Mouse (Mus musculus) limb, embryonic 11.5 days (tissue): ENCODE results near the gene Laptm5. TPM values are rescaled to one million over a fixed set of nuclear protein-coding genes. Genes with fewer than 3 reads are reported as not detected.
A peak's percentile ranks its signal among the peaks of the same experiment; 100 is the strongest.

Experiments used
- ATAC-seq: fragments of 200-750 bp; cut with Nextera tagmentation; 2 replicates; pipeline ENCODE4 v1.8.0; 2017; ENCODE audit warnings: low read depth; ENCODE audit not compliant: insufficient number of reproducible peaks, low FRiP score, low TSS enrichment
- DNase-seq: peaks from one replicate; pipeline ENCODE4 v3.0.0-alpha.2; 2015; ENCODE audit warnings: low spot score
- H3K27ac ChIP-seq: fragments of 300-500 bp; sonication (generic); replicated peaks from 2 replicates; pipeline ENCODE4 v1.5.1; 2014; ENCODE audit warnings: low read depth, mild to moderate bottlenecking, low read length
- H3K27me3 ChIP-seq: fragments of 300-500 bp; sonication (generic); 2 replicates; pipeline ENCODE4 v1.6.1; 2014; ENCODE audit warnings: mild to moderate bottlenecking, low read length, mixed read lengths; ENCODE audit not compliant: control insufficient read depth, insufficient read depth
- H3K36me3 ChIP-seq: fragments of 300-500 bp; sonication (generic); 2 replicates; pipeline ENCODE4 v1.6.1; 2014; ENCODE audit warnings: mild to moderate bottlenecking, low read length, moderate library complexity, mixed read lengths; ENCODE audit not compliant: control insufficient read depth, insufficient read depth
- H3K4me1 ChIP-seq: fragments of 300-500 bp; sonication (generic); 2 replicates; pipeline ENCODE4 v1.6.1; 2014; ENCODE audit warnings: low read length, mixed read lengths; ENCODE audit not compliant: control insufficient read depth, insufficient read depth
- H3K4me2 ChIP-seq: fragments of 300-500 bp; sonication (generic); 2 replicates; pipeline ENCODE4 v1.6.1; 2014; ENCODE audit warnings: low read depth, mild to moderate bottlenecking, moderate library complexity; ENCODE audit not compliant: severe bottlenecking
- H3K4me3 ChIP-seq: fragments of 300-500 bp; sonication (generic); 2 replicates; pipeline ENCODE4 v1.5.1; 2014; ENCODE audit warnings: low read depth, low read length
- H3K9ac ChIP-seq: fragments of 300-500 bp; sonication (generic); 2 replicates; pipeline ENCODE4 v1.6.1; 2014; ENCODE audit warnings: mild to moderate bottlenecking, low read length
- H3K9me3 ChIP-seq: fragments of 300-500 bp; sonication (generic); 2 replicates; pipeline ENCODE4 v1.6.1; 2016; ENCODE audit warnings: low read length; ENCODE audit not compliant: control insufficient read depth
- WGBS: fragments of 180-500 bp; shearing (Covaris S2); extraction: QIAGEN DNeasy Blood & Tissue Kit; methylation state at CpG from one replicate; pipeline ENCODE4 v1.1.7; 2014; 5-methylcytosine and 5-hydroxymethylcytosine counted together
- polyA plus RNA-seq: library from polyadenylated mRNA; unstranded; fragments of >200 nt; fragmentation: Nextera tagmentation; extraction: Ambion mirVana; gene quantifications from 2 replicates; pipeline ENCODE4 v1.2.1, GENCODE M21; 2014

Laptm5 gene
- polyA plus RNA-seq: 18.7 and 18.8 TPM in 2 replicates

GRCm38 (mm10) chr4:130913077-130913476 lies at the start of gene Laptm5:
TSS of gene Laptm5 (plus strand) at chr4:130913125.
- Histone ChIP-seq H3K27me3 (no peaks in the 10 kb centered on the region), H3K9me3 (no peaks in the 10 kb centered on the region), H3K27ac (no peak within 1 kb of the TSS), H3K36me3 (no peaks in the 10 kb centered on the region), H3K9ac (peak within 1 kb of the TSS; percentile 24; the same call in 1 of the 2 replicates), H3K4me1 (0 out of 2 replicates have a peak, but pooled peaks cover 7% of the 10 kb centered on the region), H3K4me2 (no peak within 1 kb of the TSS), H3K4me3 (no peak within 1 kb of the TSS)
- DNase-seq (no peak), ATAC-seq (no peak)
- 64% methylated on average over 11 of the region's 11 CpGs for WGBS

DNA sequence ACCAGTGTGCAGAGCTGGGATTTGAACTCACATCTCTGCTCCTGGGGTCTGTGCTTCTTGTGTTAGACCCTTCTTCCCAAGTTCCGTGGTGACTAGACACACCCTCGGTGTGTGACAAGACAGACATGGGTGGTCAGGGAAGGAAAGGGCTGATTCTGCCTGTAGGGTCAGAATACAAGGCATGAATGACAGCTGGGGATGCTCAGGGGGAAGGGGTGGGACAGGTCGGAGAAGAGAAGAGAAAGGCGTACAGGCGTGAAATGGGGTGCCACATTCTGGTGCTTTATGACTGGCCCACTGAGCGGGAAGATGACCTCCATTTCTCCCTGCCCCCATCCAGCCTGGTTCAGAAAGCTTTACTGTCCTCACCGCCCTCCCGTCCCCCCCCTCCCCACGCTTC lies 47.5 kb upstream of the Laptm5 start:
- H3K27ac ChIP-seq: no peak overlapping the region
- H3K36me3 ChIP-seq: no peaks in the 10 kb centered on the region
- DNase-seq: no peak
- no peak overlapping the region for H3K4me3 ChIP-seq
- no peak overlapping the region for H3K9ac ChIP-seq
- H3K4me1 ChIP-seq: peaks cover 16% of the 10 kb centered on the region
- H3K9me3 ChIP-seq: no peaks in the 10 kb centered on the region
- 34% methylated on average over 8 of the region's 9 CpGs for WGBS
- ATAC-seq: no peak
- H3K27me3 ChIP-seq: peaks cover 14% of the 10 kb centered on the region
- no peak overlapping the region for H3K4me2 ChIP-seq

DNA sequence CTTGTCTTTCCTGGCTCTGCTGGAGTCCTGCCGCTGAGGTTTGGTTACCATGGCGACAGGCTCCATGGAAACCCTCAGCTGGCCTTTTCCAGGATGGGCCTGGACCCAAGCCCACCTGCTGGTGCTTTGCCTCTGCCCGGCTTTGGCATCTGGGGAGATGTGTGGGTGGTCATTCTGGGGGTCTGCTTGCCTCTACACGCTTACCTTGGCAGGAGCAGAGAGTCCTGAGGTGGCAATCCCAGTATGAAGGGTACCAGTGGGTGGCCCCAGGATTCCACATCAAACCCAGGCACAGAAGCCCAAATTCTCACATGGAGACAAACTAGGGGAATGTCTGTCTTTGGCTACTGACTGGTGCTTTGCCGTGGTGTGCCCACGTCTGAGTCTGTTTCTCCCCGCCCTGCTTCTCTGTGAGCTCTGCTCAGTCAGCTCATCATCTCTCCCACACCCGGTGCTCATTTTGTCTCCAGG lies 47.0 kb upstream of the Laptm5 start:
- Histone ChIP-seq H3K36me3 (no peaks in the 10 kb centered on the region), H3K27me3 (peaks cover 12% of the 10 kb centered on the region), H3K27ac (no peak overlapping the region), H3K4me2 (no peak overlapping the region), H3K9me3 (no peaks in the 10 kb centered on the region), H3K9ac (no peak overlapping the region), H3K4me3 (no peak overlapping the region), H3K4me1 (peaks cover 16% of the 10 kb centered on the region)
- ATAC-seq (no peak), DNase-seq (peak; percentile 77)
- WGBS: 32% methylated on average over 8 of the region's 8 CpGs

DNA sequence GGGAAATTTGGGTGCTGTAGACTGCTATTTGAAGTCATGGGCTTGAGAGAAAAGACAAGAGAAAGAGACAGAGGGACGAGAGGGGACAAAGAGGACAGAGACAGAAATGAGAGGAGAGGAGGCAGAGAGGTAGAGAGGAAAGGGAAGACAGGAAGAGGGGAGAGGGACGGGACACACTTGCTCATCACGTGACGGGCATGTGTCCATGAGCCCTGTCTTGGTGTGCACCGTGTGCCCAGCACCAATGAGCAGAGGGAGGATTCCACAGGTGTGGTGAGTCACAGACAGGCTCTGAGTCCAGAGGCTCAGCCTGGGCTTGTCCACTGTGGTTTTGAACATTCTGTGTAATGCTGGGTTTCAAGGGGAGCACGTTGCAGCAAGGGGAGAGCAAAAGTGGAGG lies 45.0 kb upstream of the Laptm5 start:
- ATAC-seq: no peak
- Histone ChIP-seq H3K4me3 (no peak overlapping the region), H3K27me3 (peaks cover 2% of the 10 kb centered on the region; the same call in 1 of the 2 replicates), H3K9me3 (no peaks in the 10 kb centered on the region), H3K36me3 (no peaks in the 10 kb centered on the region), H3K4me1 (peaks cover 13% of the 10 kb centered on the region; the same call in 1 of the 2 replicates), H3K4me2 (no peak overlapping the region), H3K27ac (no peak overlapping the region), H3K9ac (peak overlapping the region; percentile 22; the same call in 1 of the 2 replicates)
- DNase-seq: no peak
- WGBS: 68% methylated on average over 6 of the region's 6 CpGs

- WGBS: 63% methylated on average over 5 of the region's 5 CpGs
- Histone ChIP-seq H3K9ac (no peak overlapping the region), H3K9me3 (no peaks in the 10 kb centered on the region), H3K4me2 (no peak overlapping the region), H3K36me3 (no peaks in the 10 kb centered on the region), H3K27me3 (no peaks in the 10 kb centered on the region), H3K27ac (no peak overlapping the region), H3K4me3 (no peak overlapping the region), H3K4me1 (peaks cover 13% of the 10 kb centered on the region; the same call in 1 of the 2 replicates)
- no peak for DNase-seq
- ATAC-seq: no peak
These were observed 44.1 kb upstream of the Laptm5 start for GRCm38 (mm10) chr4:130868803-130869202.

DNA sequence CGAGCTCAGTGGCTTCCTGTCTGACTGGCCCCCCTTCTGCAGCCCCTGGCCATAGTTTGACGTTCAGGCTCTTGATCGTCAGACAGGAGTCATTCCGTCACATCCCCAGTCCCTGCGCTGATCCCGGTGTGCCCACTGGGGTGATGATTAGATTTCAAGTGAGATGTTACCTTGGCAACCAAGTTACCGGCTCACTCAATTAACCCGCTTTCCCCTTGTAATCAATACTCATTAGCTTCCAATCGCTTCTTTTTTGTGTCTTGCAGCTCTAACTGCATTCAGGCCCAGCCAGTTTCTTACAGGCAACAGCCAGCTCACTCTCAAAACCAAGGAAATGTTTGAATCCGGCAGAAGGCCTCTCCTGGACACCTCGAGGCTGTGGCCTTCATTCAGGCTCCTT lies 40.5 kb upstream of the Laptm5 start:
- no peak overlapping the region for H3K27ac ChIP-seq

DNA sequence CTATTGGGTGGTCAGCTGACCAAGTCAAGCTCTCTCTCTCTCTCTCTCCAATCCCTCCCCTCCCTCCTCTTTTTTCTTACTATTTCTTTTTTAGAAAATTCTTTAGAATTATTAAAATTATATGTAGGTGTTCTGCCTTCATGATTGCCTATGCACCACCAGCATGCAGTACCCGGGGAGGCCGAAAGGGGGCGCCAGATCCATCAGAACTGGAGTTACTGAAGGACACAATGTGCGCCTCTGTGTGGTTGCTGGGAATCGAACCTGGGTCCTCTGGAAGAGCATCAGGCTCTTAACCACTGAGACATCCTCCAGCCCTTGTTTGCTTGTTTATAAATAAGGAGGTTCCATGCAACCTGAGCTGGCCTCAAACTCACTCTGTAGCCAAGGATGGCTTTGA lies 39.5 kb upstream of the Laptm5 start:
- ATAC-seq (no peak), DNase-seq (no peak)
- no peak overlapping the region for H3K4me3 ChIP-seq
- H3K9ac ChIP-seq: no peak overlapping the region
- H3K27me3 ChIP-seq: no peaks in the 10 kb centered on the region
- WGBS: 77% methylated on average over 5 of the region's 5 CpGs
- H3K9me3 ChIP-seq: no peaks in the 10 kb centered on the region
- no peak overlapping the region for H3K4me2 ChIP-seq
- peaks cover 24% of the 10 kb centered on the region for H3K4me1 ChIP-seq
- no peak overlapping the region for H3K27ac ChIP-seq
- no peaks in the 10 kb centered on the region for H3K36me3 ChIP-seq

More for the DNA sequence above, 40.5 kb upstream of the Laptm5 start:
- Histone ChIP-seq H3K4me2 (no peak overlapping the region), H3K4me1 (peaks cover 18% of the 10 kb centered on the region), H3K9ac (no peak overlapping the region), H3K36me3 (no peaks in the 10 kb centered on the region), H3K9me3 (no peaks in the 10 kb centered on the region), H3K4me3 (no peak overlapping the region), H3K27me3 (no peaks in the 10 kb centered on the region)
- ATAC-seq (no peak), DNase-seq (no peak)
- WGBS: 44% methylated on average over 11 of the region's 11 CpGs

- Histone ChIP-seq H3K4me2 (no peak overlapping the region), H3K27me3 (no peaks in the 10 kb centered on the region), H3K36me3 (no peaks in the 10 kb centered on the region), H3K9ac (no peak overlapping the region; the same call in 1 of the 2 replicates), H3K4me1 (peaks cover 32% of the 10 kb centered on the region), H3K9me3 (no peaks in the 10 kb centered on the region), H3K4me3 (no peak overlapping the region), H3K27ac (no peak overlapping the region)
- ATAC-seq (no peak), DNase-seq (no peak)
- WGBS: 38% methylated on average over 10 of the region's 10 CpGs
These were observed 38.3 kb upstream of the Laptm5 start for GRCm38 (mm10) chr4:130874601-130875000.
